Mouse (Mus musculus): Measurements from ENCODE around the gene Smchd1.

DNA sequence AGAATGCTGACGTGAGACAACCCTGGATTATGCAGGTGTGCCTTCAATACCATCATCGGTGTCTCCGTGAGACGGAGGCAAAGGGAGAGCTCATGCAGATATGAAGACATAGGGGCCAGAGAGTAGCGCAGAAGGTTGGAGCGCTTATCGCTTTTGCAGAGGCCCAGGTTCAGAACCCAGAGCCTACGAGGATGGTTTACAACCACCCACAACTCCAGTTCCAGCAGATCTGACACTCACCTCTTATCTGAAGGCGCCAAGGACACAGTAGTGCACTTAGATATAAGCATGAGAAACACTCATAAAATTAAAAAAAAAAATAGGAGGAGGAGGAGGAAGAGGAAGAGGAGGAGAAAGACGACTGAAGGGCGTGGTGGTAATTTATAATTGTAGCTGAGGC lies 35.2 kb upstream of the Smchd1 start:
- TF ChIP-seq POLR2A (IDR thresholded peaks at IDR 0.05; ENCODE audit: low read depth, low read length) (no peak), CTCF (conservative IDR thresholded peaks at IDR 0.05; ENCODE audit: insufficient read depth, insufficient read length, low read depth, low read length) (no peak)

Measured in kidney, adult 2 months (tissue).